Mouse (Mus musculus): ENCODE measurements around the gene Cers1. TPM values are rescaled to one million over a fixed set of nuclear protein-coding genes. Genes with fewer than 3 reads are reported as not detected.

Gene Cers1
- total RNA-seq (2014; fragmentation: Nextera tagmentation), result not detected in 2 replicates
- 0.38 TPM in 1 of 2 replicates, not detected in the other for total RNA-seq (2017)
- polyA plus RNA-seq (2012), result not detected in 2 replicates

- Histone ChIP-seq H3K36me3 (replicated peaks) (peaks cover 31% of the 10 kb centered on the region), H3K9me3 (replicated peaks) (no peaks in the 10 kb centered on the region), H3K27me3 (ENCODE audit: insufficient read depth, low read length) (peaks cover 42% of the 10 kb centered on the region), H3K4me1 (ENCODE audit: insufficient read depth, low read depth, low read length) (peaks cover 22% of the 10 kb centered on the region), H3K4me3 (ENCODE audit: low read depth, low read length) (peak within 1 kb of the TSS; percentile 56; the same call in 1 of the 2 replicates)
- ATAC-seq (ENCODE audit: extremely low read depth, insufficient number of reproducible peaks, low FRiP score, poor library complexity, severe bottlenecking), result no peak
- TF ChIP-seq GATA1 (IDR thresholded peaks at IDR 0.05; ENCODE audit: borderline replicate concordance, low read length), result no peak
- no peak for TF ChIP-seq POLR2AphosphoS5 (IDR thresholded peaks at IDR 0.05; ENCODE audit: insufficient replicate concordance, low read depth, low read length)
- TF ChIP-seq TAL1 (conservative IDR thresholded peaks at IDR 0.05; ENCODE audit: low read depth, low read length), result no peak
- no peak for TF ChIP-seq GATA2 (IDR thresholded peaks at IDR 0.05; ENCODE audit: borderline replicate concordance, low read depth, low read length)
- TF ChIP-seq CTCF (IDR thresholded peaks at IDR 0.05; ENCODE audit: low read depth, low read length), result no peak
- no peak for DNase-seq (ENCODE audit: low spot score)
These were observed at the start of gene Cers1 for GRCm38 (mm10) chr8:70315624-70316510. Gene Cers1 (plus strand): TSS chr8:70315775.

GRCm38 (mm10) chr8:70267674-70268073 lies 47.9 kb upstream of the Cers1 start:
- ATAC-seq (ENCODE audit: extremely low read depth, insufficient number of reproducible peaks, low FRiP score, poor library complexity, severe bottlenecking) (no peak), DNase-seq (ENCODE audit: low spot score) (no peak)
- H3K4me1 ChIP-seq (ENCODE audit: insufficient read depth, low read depth, low read length), result peaks cover 20% of the 10 kb centered on the region
- H3K4me3 ChIP-seq (ENCODE audit: low read depth, low read length), result no peak overlapping the region
- H3K9me3 ChIP-seq (replicated peaks), result no peaks in the 10 kb centered on the region
- H3K36me3 ChIP-seq (replicated peaks), result peaks cover 39% of the 10 kb centered on the region
- no peaks in the 10 kb centered on the region for H3K27me3 ChIP-seq (ENCODE audit: insufficient read depth, low read length)
- TF ChIP-seq GATA2 (IDR thresholded peaks at IDR 0.05; ENCODE audit: borderline replicate concordance, low read depth, low read length) (no peak), GATA1 (IDR thresholded peaks at IDR 0.05; ENCODE audit: borderline replicate concordance, low read length) (no peak), POLR2AphosphoS5 (IDR thresholded peaks at IDR 0.05; ENCODE audit: insufficient replicate concordance, low read depth, low read length) (no peak), CTCF (IDR thresholded peaks at IDR 0.05; ENCODE audit: low read depth, low read length) (no peak), TAL1 (conservative IDR thresholded peaks at IDR 0.05; ENCODE audit: low read depth, low read length) (no peak)

GRCm38 (mm10) chr8:70268311-70268710 lies 47.3 kb upstream of the Cers1 start:
- H3K4me1 ChIP-seq (ENCODE audit: insufficient read depth, low read depth, low read length), result peaks cover 26% of the 10 kb centered on the region

GRCm38 (mm10) chr8:70268799-70269565 lies 46.6 kb upstream of the Cers1 start:
- TF ChIP-seq TAL1 (conservative IDR thresholded peaks at IDR 0.05; ENCODE audit: low read depth, low read length) (no peak), GATA1 (IDR thresholded peaks at IDR 0.05; ENCODE audit: borderline replicate concordance, low read length) (no peak), POLR2AphosphoS5 (IDR thresholded peaks at IDR 0.05; ENCODE audit: insufficient replicate concordance, low read depth, low read length) (no peak), CTCF (IDR thresholded peaks at IDR 0.05; ENCODE audit: low read depth, low read length) (no peak), GATA2 (IDR thresholded peaks at IDR 0.05; ENCODE audit: borderline replicate concordance, low read depth, low read length) (no peak)
- H3K9me3 ChIP-seq (replicated peaks), result no peaks in the 10 kb centered on the region
- H3K36me3 ChIP-seq (replicated peaks), result peaks cover 26% of the 10 kb centered on the region
- no peak overlapping the region for H3K4me3 ChIP-seq (ENCODE audit: low read depth, low read length)
- DNase-seq (ENCODE audit: low spot score) (no peak), ATAC-seq (ENCODE audit: extremely low read depth, insufficient number of reproducible peaks, low FRiP score, poor library complexity, severe bottlenecking) (no peak)
- H3K4me1 ChIP-seq (ENCODE audit: insufficient read depth, low read depth, low read length), result peaks cover 28% of the 10 kb centered on the region
- no peaks in the 10 kb centered on the region for H3K27me3 ChIP-seq (ENCODE audit: insufficient read depth, low read length)

More at GRCm38 (mm10) chr8:70268311-70268710, 47.3 kb upstream of the Cers1 start:
- Histone ChIP-seq H3K4me3 (ENCODE audit: low read depth, low read length) (no peak overlapping the region), H3K9me3 (replicated peaks) (no peaks in the 10 kb centered on the region), H3K27me3 (ENCODE audit: insufficient read depth, low read length) (no peaks in the 10 kb centered on the region), H3K36me3 (replicated peaks) (peaks cover 33% of the 10 kb centered on the region)
- ATAC-seq (ENCODE audit: extremely low read depth, insufficient number of reproducible peaks, low FRiP score, poor library complexity, severe bottlenecking), result no peak
- no peak for DNase-seq (ENCODE audit: low spot score)
- TF ChIP-seq CTCF (IDR thresholded peaks at IDR 0.05; ENCODE audit: low read depth, low read length), result no peak
- TF ChIP-seq GATA1 (IDR thresholded peaks at IDR 0.05; ENCODE audit: borderline replicate concordance, low read length), result no peak
- TF ChIP-seq POLR2AphosphoS5 (IDR thresholded peaks at IDR 0.05; ENCODE audit: insufficient replicate concordance, low read depth, low read length), result no peak
- no peak for TF ChIP-seq GATA2 (IDR thresholded peaks at IDR 0.05; ENCODE audit: borderline replicate concordance, low read depth, low read length)
- no peak for TF ChIP-seq TAL1 (conservative IDR thresholded peaks at IDR 0.05; ENCODE audit: low read depth, low read length)

GRCm38 (mm10) chr8:70272949-70273348 lies 42.6 kb upstream of the Cers1 start:
- DNase-seq (ENCODE audit: low spot score) (peak; percentile 47), ATAC-seq (ENCODE audit: extremely low read depth, insufficient number of reproducible peaks, low FRiP score, poor library complexity, severe bottlenecking) (peak; percentile 45; the same call in 1 of the 2 replicates)
- TF ChIP-seq GATA1 (IDR thresholded peaks at IDR 0.05; ENCODE audit: borderline replicate concordance, low read length) (no peak), TAL1 (conservative IDR thresholded peaks at IDR 0.05; ENCODE audit: low read depth, low read length) (no peak), POLR2AphosphoS5 (IDR thresholded peaks at IDR 0.05; ENCODE audit: insufficient replicate concordance, low read depth, low read length) (no peak), CTCF (IDR thresholded peaks at IDR 0.05; ENCODE audit: low read depth, low read length) (no peak), GATA2 (IDR thresholded peaks at IDR 0.05; ENCODE audit: borderline replicate concordance, low read depth, low read length) (no peak)
- Histone ChIP-seq H3K9me3 (replicated peaks) (no peaks in the 10 kb centered on the region), H3K36me3 (replicated peaks) (no peaks in the 10 kb centered on the region), H3K4me3 (ENCODE audit: low read depth, low read length) (no peak overlapping the region), H3K27me3 (ENCODE audit: insufficient read depth, low read length) (peaks cover 18% of the 10 kb centered on the region), H3K4me1 (ENCODE audit: insufficient read depth, low read depth, low read length) (peaks cover 41% of the 10 kb centered on the region)

All from G1E (cell line).